Mouse (Mus musculus): Measurements from ENCODE around the gene Traip. TPM values are rescaled to one million over a fixed set of nuclear protein-coding genes. Genes with fewer than 3 reads are reported as not detected.

Traip gene
- total and polyA plus RNA-seq, 2 experiments from 2014 or later: 3.3 to 4.8 TPM

GRCm38 (mm10) chr9:108001922-108002770 is 52.2 kb downstream of the Traip start, which contains the start of gene Ip6k1:
Gene Ip6k1 (plus strand): TSS chr9:108002501.
- under 1% methylated on average over 51 of the region's 51 CpGs for WGBS
- Histone ChIP-seq H3K9me3 (replicated peaks; ENCODE audit: control insufficient read depth, low read length) (no peaks in the 10 kb centered on the region), H3K36me3 (replicated peaks; ENCODE audit: control insufficient read depth, insufficient read depth, low read length) (no peaks in the 10 kb centered on the region), H3K4me3 (ENCODE audit: low read depth, low read length) (peak within 1 kb of the TSS; percentile 92), H3K27ac (ENCODE audit: low read depth) (peak within 1 kb of the TSS; percentile 95), H3K4me2 (ENCODE audit: low read depth, low read length) (peak within 1 kb of the TSS; percentile 81), H3K4me1 (ENCODE audit: control insufficient read depth, insufficient read depth) (peaks cover 20% of the 10 kb centered on the region), H3K9ac (replicated peaks; ENCODE audit: low read depth, low read length) (peak within 1 kb of the TSS; percentile 95), H3K27me3 (ENCODE audit: control insufficient read depth, insufficient read depth, low read length) (no peaks in the 10 kb centered on the region)
- ATAC-seq (ENCODE audit: insufficient read depth, low read depth): peak; percentile 99
- no peak for TF ChIP-seq CTCF (IDR thresholded peaks at IDR 0.05; ENCODE audit: low read depth)
- no peak for TF ChIP-seq EP300 (IDR thresholded peaks at IDR 0.05; ENCODE audit: low read depth)
- peak; percentile 100 for DNase-seq (ENCODE audit: low spot score)

- under 1% methylated on average over 49 of the region's 50 CpGs for WGBS
- DNase-seq (ENCODE audit: low spot score): no peak
- no peak for TF ChIP-seq CTCF (IDR thresholded peaks at IDR 0.05; ENCODE audit: low read depth)
- TF ChIP-seq EP300 (IDR thresholded peaks at IDR 0.05; ENCODE audit: low read depth): no peak
Measured at GRCm38 (mm10) chr9:108002778-108003530, 53.0 kb downstream of the Traip start.

GRCm38 (mm10) chr9:108003531-108003890 is 53.6 kb downstream of the Traip start:
- WGBS: 17% methylated on average over 8 of the region's 8 CpGs
- Histone ChIP-seq H3K9me3 (replicated peaks; ENCODE audit: control insufficient read depth, low read length) (no peaks in the 10 kb centered on the region), H3K36me3 (replicated peaks; ENCODE audit: control insufficient read depth, insufficient read depth, low read length) (no peaks in the 10 kb centered on the region), H3K27ac (ENCODE audit: low read depth) (peak overlapping the region; percentile 95), H3K4me1 (ENCODE audit: control insufficient read depth, insufficient read depth) (peaks cover 20% of the 10 kb centered on the region), H3K4me3 (ENCODE audit: low read depth, low read length) (peak overlapping the region; percentile 92), H3K4me2 (ENCODE audit: low read depth, low read length) (peak overlapping the region; percentile 79), H3K27me3 (ENCODE audit: control insufficient read depth, insufficient read depth, low read length) (no peaks in the 10 kb centered on the region), H3K9ac (replicated peaks; ENCODE audit: low read depth, low read length) (peak overlapping the region; percentile 95)
- ATAC-seq (ENCODE audit: insufficient read depth, low read depth): no peak
- DNase-seq (ENCODE audit: low spot score): no peak
- TF ChIP-seq EP300 (IDR thresholded peaks at IDR 0.05; ENCODE audit: low read depth): no peak
- no peak for TF ChIP-seq CTCF (IDR thresholded peaks at IDR 0.05; ENCODE audit: low read depth)

More at GRCm38 (mm10) chr9:108002778-108003530, 53.0 kb downstream of the Traip start:
- Histone ChIP-seq H3K27ac (ENCODE audit: low read depth) (peak overlapping the region; percentile 95), H3K36me3 (replicated peaks; ENCODE audit: control insufficient read depth, insufficient read depth, low read length) (no peaks in the 10 kb centered on the region), H3K4me1 (ENCODE audit: control insufficient read depth, insufficient read depth) (peaks cover 20% of the 10 kb centered on the region), H3K9me3 (replicated peaks; ENCODE audit: control insufficient read depth, low read length) (no peaks in the 10 kb centered on the region), H3K4me2 (ENCODE audit: low read depth, low read length) (peak overlapping the region; percentile 79), H3K27me3 (ENCODE audit: control insufficient read depth, insufficient read depth, low read length) (no peaks in the 10 kb centered on the region), H3K9ac (replicated peaks; ENCODE audit: low read depth, low read length) (peak overlapping the region; percentile 95), H3K4me3 (ENCODE audit: low read depth, low read length) (peak overlapping the region; percentile 92)
- ATAC-seq (ENCODE audit: insufficient read depth, low read depth): peak; percentile 32

- H3K4me2 ChIP-seq (ENCODE audit: low read depth, low read length): no peak overlapping the region
- H3K27ac ChIP-seq (ENCODE audit: low read depth): no peak overlapping the region
- no peak for TF ChIP-seq CTCF (IDR thresholded peaks at IDR 0.05; ENCODE audit: low read depth)
- no peak for TF ChIP-seq EP300 (IDR thresholded peaks at IDR 0.05; ENCODE audit: low read depth)
- WGBS: 92% methylated on average over 5 of the region's 5 CpGs
- H3K9ac ChIP-seq (replicated peaks; ENCODE audit: low read depth, low read length): no peak overlapping the region
- no peaks in the 10 kb centered on the region for H3K9me3 ChIP-seq (replicated peaks; ENCODE audit: control insufficient read depth, low read length)
- DNase-seq (ENCODE audit: low spot score) (no peak), ATAC-seq (ENCODE audit: insufficient read depth, low read depth) (no peak)
- peaks cover 20% of the 10 kb centered on the region for H3K4me1 ChIP-seq (ENCODE audit: control insufficient read depth, insufficient read depth)
- no peak overlapping the region for H3K4me3 ChIP-seq (ENCODE audit: low read depth, low read length)
- H3K27me3 ChIP-seq (ENCODE audit: control insufficient read depth, insufficient read depth, low read length): no peaks in the 10 kb centered on the region
- peaks cover 11% of the 10 kb centered on the region; the same call in 1 of the 2 replicates for H3K36me3 ChIP-seq (replicated peaks; ENCODE audit: control insufficient read depth, insufficient read depth, low read length)
Measured at GRCm38 (mm10) chr9:108008041-108008440, 58.1 kb downstream of the Traip start.

- H3K27me3 ChIP-seq (ENCODE audit: control insufficient read depth, insufficient read depth, low read length): no peaks in the 10 kb centered on the region
- peaks cover under 1% of the 10 kb centered on the region for H3K4me1 ChIP-seq (ENCODE audit: control insufficient read depth, insufficient read depth)
- no peak for TF ChIP-seq EP300 (IDR thresholded peaks at IDR 0.05; ENCODE audit: low read depth)
- TF ChIP-seq CTCF (IDR thresholded peaks at IDR 0.05; ENCODE audit: low read depth): no peak
- no peak overlapping the region for H3K4me2 ChIP-seq (ENCODE audit: low read depth, low read length)
- no peak overlapping the region for H3K9ac ChIP-seq (replicated peaks; ENCODE audit: low read depth, low read length)
- no peak for DNase-seq (ENCODE audit: low spot score)
- H3K9me3 ChIP-seq (replicated peaks; ENCODE audit: control insufficient read depth, low read length): no peaks in the 10 kb centered on the region
- H3K4me3 ChIP-seq (ENCODE audit: low read depth, low read length): no peak overlapping the region
- H3K27ac ChIP-seq (ENCODE audit: low read depth): no peak overlapping the region
- H3K36me3 ChIP-seq (replicated peaks; ENCODE audit: control insufficient read depth, insufficient read depth, low read length): peaks cover 11% of the 10 kb centered on the region; the same call in 1 of the 2 replicates
- no peak for ATAC-seq (ENCODE audit: insufficient read depth, low read depth)
Measured at GRCm38 (mm10) chr9:108010385-108010784, 60.4 kb downstream of the Traip start.
